Mouse (Mus musculus) left cerebral cortex, postnatal 14 days (tissue): Measurements from ENCODE around the gene Zcchc13. TPM values are rescaled to one million over a fixed set of nuclear protein-coding genes. Genes with fewer than 3 reads are reported as not detected.
"Not testable (repeated sequence)": the region's sequence is repeated elsewhere in the genome, so short reads cannot be mapped to it uniquely, and the experiment has no call there.

Source experiments
- DNase-seq, 2 experiments: peaks; one replicate each; pipeline ENCODE4 v3.0.0; 2021 to 2022; ENCODE audit warnings: low spot score in 2 of 2, mixed read lengths in 1 of 2
- intact Hi-C: fragments of 180-260 bp; cut with DNase I; formaldehyde crosslinking; loops from one replicate; pipeline ENCODE4 v1.15.1; 2025
- total RNA-seq, 2 experiments: library from RNA; stranded (reverse); gene quantifications; 2 replicates each; pipeline ENCODE4 v1.2.3; 2021

Gene Zcchc13
- total RNA-seq, 2 experiments from 2014 or later: not detected

DNA sequence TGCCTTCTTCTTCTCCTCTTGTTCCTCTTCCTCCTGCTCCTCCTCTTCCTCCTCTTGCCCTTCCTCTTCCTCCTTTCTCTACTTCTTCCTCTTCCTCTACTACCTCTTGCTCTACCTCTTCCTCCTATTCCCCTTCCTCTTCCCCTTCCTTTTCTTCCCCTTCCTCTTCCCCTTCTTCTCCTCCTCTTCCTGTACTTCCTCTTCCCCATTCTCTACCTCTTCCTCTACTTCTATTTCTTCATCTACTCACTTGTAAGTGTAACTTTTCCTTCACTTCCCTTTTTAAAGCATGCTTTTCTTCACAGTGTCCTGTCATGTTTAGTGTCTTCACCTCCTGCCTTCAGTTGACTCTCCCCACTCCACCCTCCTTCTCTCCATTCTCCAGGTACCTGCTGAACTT, 3.5 kb downstream of the Zcchc13 start:
- intact Hi-C loops: loop anchor here (10.0 kb wide), 1 partner anchor 301 kb away; no protein-coding TSS in a partner anchor

DNA sequence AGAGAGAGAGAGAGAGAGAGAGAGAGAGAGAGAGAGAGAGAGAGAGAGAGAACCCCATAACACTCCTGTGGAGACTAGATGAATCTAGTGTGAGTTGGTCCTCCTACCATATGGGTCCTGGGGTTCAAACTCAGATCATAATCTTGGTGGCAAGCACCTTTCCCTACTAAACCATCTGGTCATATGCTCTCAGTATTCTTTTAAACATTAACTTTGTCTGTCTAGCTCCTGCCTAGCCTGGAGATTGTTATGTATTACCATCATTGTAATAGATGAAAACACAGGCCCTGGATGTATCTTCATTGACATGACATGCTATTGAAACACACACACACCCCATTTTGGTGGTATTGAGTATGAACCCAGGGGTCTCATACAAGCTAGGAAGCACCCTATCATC, 5.6 kb downstream of the Zcchc13 start:
- intact Hi-C loops: loop anchor here (10.0 kb wide), 1 partner anchor 299 kb away; no protein-coding TSS in a partner anchor
- no peak for DNase-seq

More for the DNA sequence above, 3.5 kb downstream of the Zcchc13 start:
- no peak for DNase-seq

DNA sequence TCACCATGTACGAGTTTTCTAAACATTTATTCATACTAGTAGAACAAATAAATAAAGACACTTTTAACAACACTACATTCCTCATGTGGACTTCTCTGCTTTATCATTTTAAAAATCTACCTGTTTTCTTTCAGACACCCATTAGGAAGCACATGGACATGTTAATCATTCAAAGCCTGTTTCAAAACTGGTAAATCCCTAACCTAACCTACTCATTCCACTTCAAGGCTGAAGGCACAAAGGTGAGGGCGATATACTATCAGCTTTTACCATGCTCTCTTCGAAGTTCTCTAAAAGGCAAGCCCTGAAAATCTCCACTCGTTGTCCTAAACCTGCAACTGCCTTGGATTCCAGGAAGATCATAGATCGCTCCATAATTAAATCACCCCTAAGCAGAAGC, 8.2 kb downstream of the Zcchc13 start:
- intact Hi-C loops: loop anchor here (10.0 kb wide), 1 partner anchor 296 kb away; no protein-coding TSS in a partner anchor

DNA sequence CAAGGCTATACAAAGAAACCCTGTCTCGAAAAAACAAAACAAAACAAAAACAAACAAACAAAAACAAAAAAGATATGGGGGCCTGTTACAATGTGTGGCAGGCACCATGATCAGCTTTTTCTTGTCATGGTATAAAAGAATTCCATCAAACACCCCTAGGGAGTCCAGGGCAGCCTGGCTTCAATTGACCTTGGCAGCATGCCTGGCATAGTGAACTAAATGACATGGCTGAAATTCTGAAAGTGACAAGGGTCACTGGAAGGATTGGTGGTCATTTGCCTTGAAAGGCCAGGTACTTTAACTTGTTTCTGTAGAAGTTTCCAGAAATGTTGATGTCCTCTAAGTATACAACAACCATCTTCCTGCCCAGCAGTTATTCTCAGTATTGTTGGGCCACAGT, 13.9 kb downstream of the Zcchc13 start:
- DNase-seq: no peak
- intact Hi-C loops: no loop called here

More for the DNA sequence above, 8.2 kb downstream of the Zcchc13 start:
- no peak for DNase-seq

DNA sequence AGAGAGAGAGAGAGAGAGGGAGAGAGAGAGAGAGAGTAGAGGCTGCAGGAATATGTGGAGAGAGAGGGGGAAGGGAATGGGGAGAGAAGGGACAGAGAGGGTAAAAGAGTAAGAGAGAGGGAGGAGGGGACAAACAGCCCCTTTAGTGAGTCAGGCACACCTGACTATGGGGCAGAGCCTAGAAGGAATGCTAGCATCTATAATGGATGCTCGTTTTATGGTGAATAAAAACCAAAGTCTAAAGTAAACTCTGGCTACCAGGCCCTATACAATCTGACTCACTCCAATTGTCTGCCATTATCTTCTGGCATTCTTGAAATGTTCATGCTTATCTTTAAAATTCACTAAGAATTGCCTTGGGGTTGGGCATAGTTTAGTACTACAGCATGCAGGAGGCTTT, 21.7 kb downstream of the Zcchc13 start:
- intact Hi-C loops: no loop called here
- DNase-seq: no peak

DNA sequence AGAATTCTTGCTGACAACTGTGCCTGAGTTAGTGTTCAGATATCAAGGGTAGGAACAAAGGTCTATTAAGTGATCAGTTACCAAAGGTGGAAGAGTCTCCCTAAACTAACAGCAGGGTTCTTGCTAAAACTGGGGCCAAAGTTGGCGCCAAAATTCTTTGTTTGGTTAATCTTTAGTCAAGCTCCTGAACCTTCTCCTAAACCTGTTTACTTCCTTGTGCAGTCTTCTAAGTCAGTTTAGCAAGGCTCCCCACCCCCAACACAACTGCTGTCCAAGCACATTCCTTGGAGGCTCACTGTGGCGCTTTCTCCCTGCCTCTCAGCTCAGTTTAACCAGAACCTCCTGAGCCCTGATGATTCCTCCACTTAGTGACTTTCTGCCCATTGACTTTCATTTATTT, 22.6 kb downstream of the Zcchc13 start:
- DNase-seq: no peak
- intact Hi-C loops: no loop called here

DNA sequence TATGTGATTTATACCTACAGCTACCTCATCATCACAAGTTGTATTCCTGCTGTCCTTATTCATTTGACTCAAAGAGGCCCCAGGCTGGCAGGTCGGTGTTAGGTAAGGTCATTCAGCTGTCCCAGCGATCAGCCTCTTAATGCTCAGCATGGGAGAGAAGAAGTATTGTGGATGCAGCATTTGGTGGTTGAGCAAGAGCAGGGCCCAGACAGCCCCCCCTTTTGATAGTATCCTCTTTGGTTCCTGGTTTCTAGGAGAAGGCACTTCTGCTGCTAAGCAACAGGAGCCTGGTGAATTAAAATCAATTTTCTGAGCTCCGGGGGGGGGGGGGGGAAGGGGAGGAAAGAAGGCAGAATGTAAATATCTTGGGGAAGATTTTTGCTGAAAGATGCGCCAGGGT, 28.6 kb downstream of the Zcchc13 start:
- peak; percentile 9 to 14 for DNase-seq
- intact Hi-C loops: no loop called here

DNA sequence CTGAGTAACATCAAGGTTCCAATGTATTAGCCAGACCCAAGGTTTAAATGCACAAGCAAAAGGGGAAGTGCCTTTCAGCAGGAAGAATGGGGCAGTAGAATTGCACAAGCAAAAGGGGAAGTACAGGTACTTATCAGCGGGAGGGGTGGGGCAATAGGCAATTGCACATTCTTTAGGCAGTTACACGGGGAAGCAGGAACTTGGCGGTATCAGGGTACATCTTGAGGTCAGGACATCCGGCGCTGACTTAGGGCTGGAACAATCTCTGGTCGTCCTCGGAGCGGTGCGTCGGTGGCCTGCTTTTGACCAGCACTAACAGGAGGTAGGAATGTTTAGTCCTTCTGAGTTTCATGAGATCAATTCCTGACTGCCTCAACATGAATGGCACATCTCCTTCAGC, 34.1 kb downstream of the Zcchc13 start:
- intact Hi-C loops, DNase-seq: not testable (repeated sequence)

DNA sequence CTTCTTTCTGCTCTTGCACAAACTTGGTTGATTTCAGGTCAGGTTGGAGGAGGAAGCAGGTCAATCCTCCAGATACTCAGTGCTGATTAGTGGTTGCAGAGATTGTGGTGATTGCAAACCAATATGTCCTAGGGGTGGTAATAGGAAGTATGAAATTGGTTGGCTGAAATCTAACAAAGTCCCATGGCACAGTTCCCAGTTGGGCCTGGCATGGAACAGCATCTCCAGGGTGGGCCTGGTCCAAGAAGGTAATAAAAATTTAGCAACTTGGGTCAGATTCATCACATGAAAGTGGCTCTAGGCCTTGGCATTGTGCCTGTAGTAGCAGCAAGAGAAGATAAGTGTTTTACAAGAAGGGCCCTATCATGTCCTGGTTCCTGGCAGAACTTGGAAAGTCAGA, 39.9 kb downstream of the Zcchc13 start:
- intact Hi-C loops: loop anchor here (5.0 kb wide), 1 partner anchor 188 kb away; no protein-coding TSS in a partner anchor
- no peak for DNase-seq

DNA sequence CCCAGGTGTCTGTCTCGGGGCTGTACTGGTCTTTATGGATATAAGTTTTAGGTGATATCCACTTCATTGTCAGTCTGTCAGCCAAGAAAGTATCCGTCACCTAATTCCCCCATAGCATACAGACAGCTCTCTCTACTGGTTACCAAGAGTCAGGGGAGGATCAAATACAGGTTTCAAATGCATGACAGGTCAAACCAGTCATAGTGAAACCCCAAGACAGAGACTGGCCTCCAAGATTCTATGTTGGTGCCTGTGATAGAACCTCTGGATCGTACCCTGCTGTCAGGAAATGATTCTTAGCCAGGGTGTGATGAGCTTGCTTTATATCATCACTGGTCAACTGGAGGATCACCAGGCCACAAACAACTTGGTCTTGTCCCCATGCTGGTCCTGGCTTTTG, 43.4 kb downstream of the Zcchc13 start:
- intact Hi-C loops: loop anchor here (5.0 kb wide), 1 partner anchor 191 kb away; no protein-coding TSS in a partner anchor
- no peak for DNase-seq

DNA sequence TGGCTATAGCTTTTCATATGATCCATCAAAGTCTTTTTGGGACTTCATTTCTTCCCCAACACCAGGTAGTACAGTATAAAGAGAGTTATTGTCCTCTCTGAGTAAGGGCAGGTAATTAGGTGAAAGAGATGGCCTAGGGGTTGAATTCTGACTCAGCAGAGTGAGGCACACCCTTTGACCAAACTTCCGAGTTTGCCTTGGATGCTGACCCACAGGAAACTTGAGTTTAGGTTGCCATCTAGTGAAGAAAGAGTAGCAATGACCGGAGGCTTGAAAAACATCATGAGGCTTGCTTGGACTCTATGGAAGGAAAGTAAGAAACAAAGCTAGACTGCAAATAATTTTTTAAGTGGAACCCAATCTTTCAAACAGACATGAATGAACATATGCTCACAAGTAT, 44.3 kb downstream of the Zcchc13 start:
- intact Hi-C loops: loop anchor here (5.0 kb wide), 1 partner anchor 192 kb away; no protein-coding TSS in a partner anchor
- peak in 1 of 2 experiments; percentile 5 for DNase-seq

Other genes starting within 250 kb of the Zcchc13 start
- gene Tsx, start 216.1 kb upstream of the Zcchc13 start, total RNA-seq: under 1 TPM in 1 of 2 experiments, not detected in 1; 0.46 TPM
- not detected for gene Gm26992, start 208.6 kb upstream of the Zcchc13 start, total RNA-seq
- 10 to 100 TPM; 57.3 to 60.0 TPM for gene Slc16a2, start 191.4 kb downstream of the Zcchc13 start, total RNA-seq